Mouse (Mus musculus) lung, adult 2 months (tissue): ENCODE results near the gene Tex10.

ENCODE experiments used
- CTCF ChIP-seq: fragments of 200-500 bp; IDR thresholded peaks from 2 replicates; pipeline ENCODE4 v1.5.1; 2011; ENCODE audit warnings: mild to moderate bottlenecking, low read length, control low read depth; ENCODE audit not compliant: insufficient read depth
- POLR2A ChIP-seq: fragments of 200-500 bp; IDR thresholded peaks from 2 replicates; pipeline ENCODE4 v1.6.1; 2011; ENCODE audit warnings: low read depth, mild to moderate bottlenecking, control low read depth, low read length, borderline replicate concordance; ENCODE audit errors: extremely low read depth

DNA sequence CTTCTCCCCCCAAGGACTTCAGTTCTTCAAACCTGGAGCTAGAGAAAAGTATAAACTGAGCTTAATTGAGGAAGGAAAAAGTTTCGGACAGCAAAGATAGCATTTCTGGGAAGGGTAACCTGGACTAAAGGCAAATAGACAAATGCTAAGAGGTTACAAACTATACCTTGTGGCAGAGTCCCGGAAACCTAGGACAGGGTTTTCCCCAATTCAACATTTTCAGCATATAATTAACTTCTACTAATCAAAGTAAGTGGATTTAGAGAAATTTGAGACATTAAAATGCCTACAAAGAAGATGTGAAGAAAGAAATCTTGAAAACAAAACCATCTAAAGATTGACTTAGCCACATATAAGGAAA is 372 bp upstream of the Tex10 start:
- TF ChIP-seq CTCF (no peak), POLR2A (no peak)
